Mouse (Mus musculus) forebrain, embryonic 13.5 days (tissue): ENCODE results near the gene Gabrg2. TPM values are rescaled to one million over a fixed set of nuclear protein-coding genes. Genes with fewer than 3 reads are reported as not detected.

Experiments
- ATAC-seq: fragments of 200-750 bp; cut with Nextera tagmentation; 2 replicates; pipeline ENCODE4 v1.8.0; 2017
- H3K27ac ChIP-seq: fragments of 300-500 bp; sonication (generic); 2 replicates; pipeline ENCODE4 v1.5.1; 2015; ENCODE audit warnings: inconsistent platforms, mild to moderate bottlenecking, moderate library complexity
- H3K27me3 ChIP-seq: fragments of 300-500 bp; sonication (generic); 2 replicates; pipeline ENCODE4 v1.6.1; 2015; ENCODE audit warnings: mild to moderate bottlenecking, inconsistent platforms
- H3K36me3 ChIP-seq: fragments of 300-500 bp; sonication (generic); 2 replicates; pipeline ENCODE4 v1.6.1; 2015; ENCODE audit warnings: mild to moderate bottlenecking, inconsistent platforms; ENCODE audit not compliant: poor library complexity, severe bottlenecking
- H3K4me1 ChIP-seq: fragments of 300-500 bp; sonication (generic); 2 replicates; pipeline ENCODE4 v1.6.1; 2015; ENCODE audit warnings: inconsistent platforms
- H3K4me2 ChIP-seq: fragments of 300-500 bp; sonication (generic); 2 replicates; pipeline ENCODE4 v1.6.1; 2015; ENCODE audit warnings: inconsistent platforms, mild to moderate bottlenecking, moderate library complexity
- H3K4me3 ChIP-seq: fragments of 300-500 bp; sonication (generic); 2 replicates; pipeline ENCODE4 v1.5.1; 2015; ENCODE audit warnings: mild to moderate bottlenecking, inconsistent platforms
- H3K9ac ChIP-seq: fragments of 300-500 bp; sonication (generic); 2 replicates; pipeline ENCODE4 v1.6.1; 2015; ENCODE audit warnings: mild to moderate bottlenecking, inconsistent platforms
- H3K9me3 ChIP-seq: fragments of 300-500 bp; sonication (generic); replicated peaks from 2 replicates; pipeline ENCODE4 v1.6.1; 2016; ENCODE audit warnings: inconsistent platforms
- WGBS: fragments of 180-500 bp; shearing (Covaris S2); methylation state at CpG from one replicate; pipeline ENCODE4 v1.1.7; 2015; 5-methylcytosine and 5-hydroxymethylcytosine counted together
- polyA plus RNA-seq: library from polyadenylated mRNA; unstranded; fragments of >200 nt; fragmentation: Nextera tagmentation; extraction: Ambion mirVana; gene quantifications from 2 replicates; pipeline ENCODE4 v1.2.1, GENCODE M21; 2015

Gene Gabrg2
- polyA plus RNA-seq: 39.4 and 46.1 TPM in 2 replicates

GRCm38 (mm10) chr11:42000190-42001098 is at the start of gene Gabrg2:
Gene Gabrg2, minus strand, starts transcription at chr11:42000857.
- peak; percentile 89 for ATAC-seq
- WGBS: 2% methylated on average over 20 of the region's 20 CpGs

GRCm38 (mm10) chr11:42048201-42048600 is 47.5 kb upstream of the Gabrg2 start:
- no peaks in the 10 kb centered on the region for H3K4me1 ChIP-seq
- no peak overlapping the region for H3K4me3 ChIP-seq
- no peaks in the 10 kb centered on the region for H3K27me3 ChIP-seq
- no peak overlapping the region for H3K27ac ChIP-seq
- no peak for ATAC-seq
- H3K4me2 ChIP-seq: no peak overlapping the region
- no peak overlapping the region for H3K9ac ChIP-seq
- no peaks in the 10 kb centered on the region for H3K36me3 ChIP-seq
- no peaks in the 10 kb centered on the region for H3K9me3 ChIP-seq

More at GRCm38 (mm10) chr11:42000190-42001098, at the start of gene Gabrg2:
- H3K9me3 ChIP-seq: no peaks in the 10 kb centered on the region
- H3K4me1 ChIP-seq: peaks cover 10% of the 10 kb centered on the region
- H3K4me2 ChIP-seq: peak within 1 kb of the TSS; percentile 59
- peak within 1 kb of the TSS; percentile 71 for H3K9ac ChIP-seq
- H3K27ac ChIP-seq: peak within 1 kb of the TSS; percentile 93
- H3K4me3 ChIP-seq: peak within 1 kb of the TSS; percentile 47
- H3K36me3 ChIP-seq: no peaks in the 10 kb centered on the region
- H3K27me3 ChIP-seq: no peaks in the 10 kb centered on the region

- 2% methylated on average over 7 of the region's 7 CpGs for WGBS
Measured at GRCm38 (mm10) chr11:41999468-41999881, 1.2 kb downstream of the Gabrg2 start.

GRCm38 (mm10) chr11:41980152-41980551 is 20.5 kb downstream of the Gabrg2 start:
- Histone ChIP-seq H3K27me3 (no peaks in the 10 kb centered on the region), H3K36me3 (no peaks in the 10 kb centered on the region), H3K4me3 (no peak overlapping the region), H3K4me2 (no peak overlapping the region), H3K9me3 (no peaks in the 10 kb centered on the region), H3K4me1 (no peaks in the 10 kb centered on the region), H3K9ac (no peak overlapping the region), H3K27ac (no peak overlapping the region)
- 61% methylated on average over 6 of the region's 6 CpGs for WGBS
- ATAC-seq: no peak

More at GRCm38 (mm10) chr11:41999468-41999881, 1.2 kb downstream of the Gabrg2 start:
- ATAC-seq: peak; percentile 79
- Histone ChIP-seq H3K9me3 (no peaks in the 10 kb centered on the region), H3K27ac (peak overlapping the region; percentile 93), H3K4me2 (peak overlapping the region; percentile 59), H3K9ac (peak overlapping the region; percentile 71), H3K27me3 (no peaks in the 10 kb centered on the region), H3K4me1 (peaks cover 10% of the 10 kb centered on the region), H3K4me3 (peak overlapping the region; percentile 47), H3K36me3 (no peaks in the 10 kb centered on the region)

GRCm38 (mm10) chr11:41968595-41968994 is 32.1 kb downstream of the Gabrg2 start:
- H3K4me2 ChIP-seq: no peak overlapping the region
- no peaks in the 10 kb centered on the region for H3K4me1 ChIP-seq
- 0 out of 2 replicates have a peak, but pooled peaks have one; percentile 24 for ATAC-seq
- H3K4me3 ChIP-seq: no peak overlapping the region
- H3K9me3 ChIP-seq: no peaks in the 10 kb centered on the region
- no peaks in the 10 kb centered on the region for H3K27me3 ChIP-seq
- no peaks in the 10 kb centered on the region; the same call in 1 of the 2 replicates for H3K36me3 ChIP-seq
- no peak overlapping the region for H3K27ac ChIP-seq
- no peak overlapping the region for H3K9ac ChIP-seq

GRCm38 (mm10) chr11:41962706-41963105 is 38.0 kb downstream of the Gabrg2 start:
- Histone ChIP-seq H3K27me3 (no peaks in the 10 kb centered on the region), H3K9ac (no peak overlapping the region), H3K36me3 (no peaks in the 10 kb centered on the region; the same call in 1 of the 2 replicates), H3K27ac (no peak overlapping the region), H3K4me2 (no peak overlapping the region), H3K4me1 (no peaks in the 10 kb centered on the region), H3K4me3 (no peak overlapping the region), H3K9me3 (no peaks in the 10 kb centered on the region)
- no peak for ATAC-seq
- WGBS: 89% methylated on average over 8 of the region's 8 CpGs

- Histone ChIP-seq H3K9me3 (no peaks in the 10 kb centered on the region), H3K27ac (no peak overlapping the region), H3K36me3 (no peaks in the 10 kb centered on the region), H3K4me3 (no peak overlapping the region), H3K4me2 (no peak overlapping the region), H3K27me3 (no peaks in the 10 kb centered on the region), H3K4me1 (no peaks in the 10 kb centered on the region), H3K9ac (no peak overlapping the region)
- no peak for ATAC-seq
- WGBS: 80% methylated on average over 2 of the region's 2 CpGs
Measured at GRCm38 (mm10) chr11:41953550-41953949, 47.1 kb downstream of the Gabrg2 start.

GRCm38 (mm10) chr11:41951898-41952297 is 48.8 kb downstream of the Gabrg2 start:
- no peak overlapping the region for H3K27ac ChIP-seq
- no peaks in the 10 kb centered on the region for H3K4me1 ChIP-seq
- H3K4me2 ChIP-seq: no peak overlapping the region
- no peak for ATAC-seq
- H3K36me3 ChIP-seq: no peaks in the 10 kb centered on the region
- 46% methylated on average over 3 of the region's 3 CpGs for WGBS
- no peak overlapping the region for H3K4me3 ChIP-seq
- H3K9me3 ChIP-seq: no peaks in the 10 kb centered on the region
- H3K9ac ChIP-seq: no peak overlapping the region
- H3K27me3 ChIP-seq: no peaks in the 10 kb centered on the region

GRCm38 (mm10) chr11:41945471-41945870 is 55.2 kb downstream of the Gabrg2 start:
- Histone ChIP-seq H3K4me3 (no peak overlapping the region), H3K27me3 (no peaks in the 10 kb centered on the region), H3K4me2 (no peak overlapping the region), H3K27ac (no peak overlapping the region), H3K4me1 (no peaks in the 10 kb centered on the region), H3K9me3 (no peaks in the 10 kb centered on the region), H3K9ac (no peak overlapping the region), H3K36me3 (no peaks in the 10 kb centered on the region)
- no peak for ATAC-seq
- 88% methylated on average over 5 of the region's 5 CpGs for WGBS

GRCm38 (mm10) chr11:41937979-41938378 is 62.7 kb downstream of the Gabrg2 start:
- no peak overlapping the region for H3K27ac ChIP-seq
- H3K27me3 ChIP-seq: no peaks in the 10 kb centered on the region
- H3K4me3 ChIP-seq: no peak overlapping the region
- H3K36me3 ChIP-seq: no peaks in the 10 kb centered on the region
- 80% methylated on average over 2 of the region's 2 CpGs for WGBS
- no peaks in the 10 kb centered on the region for H3K9me3 ChIP-seq
- no peak for ATAC-seq
- no peak overlapping the region for H3K9ac ChIP-seq
- no peaks in the 10 kb centered on the region for H3K4me1 ChIP-seq
- no peak overlapping the region for H3K4me2 ChIP-seq

GRCm38 (mm10) chr11:41918864-41919263 is 81.8 kb downstream of the Gabrg2 start:
- Histone ChIP-seq H3K36me3 (no peaks in the 10 kb centered on the region), H3K27ac (no peak overlapping the region), H3K27me3 (no peaks in the 10 kb centered on the region), H3K9ac (no peak overlapping the region), H3K9me3 (no peaks in the 10 kb centered on the region), H3K4me2 (no peak overlapping the region), H3K4me3 (no peak overlapping the region), H3K4me1 (no peaks in the 10 kb centered on the region)
- no peak for ATAC-seq

- Histone ChIP-seq H3K9ac (no peak overlapping the region), H3K9me3 (no peaks in the 10 kb centered on the region), H3K4me2 (no peak overlapping the region), H3K27ac (no peak overlapping the region), H3K4me3 (no peak overlapping the region), H3K4me1 (no peaks in the 10 kb centered on the region), H3K27me3 (no peaks in the 10 kb centered on the region), H3K36me3 (no peaks in the 10 kb centered on the region)
- no peak for ATAC-seq
- 9% methylated on average over 6 of the region's 6 CpGs for WGBS
Measured at GRCm38 (mm10) chr11:41914066-41914465, 86.6 kb downstream of the Gabrg2 start.
